Mouse (Mus musculus): ENCODE data around the gene Klf7. TPM values are rescaled to one million over a fixed set of nuclear protein-coding genes. Genes with fewer than 3 reads are reported as not detected.

Gene Klf7
- polyA plus RNA-seq, 1 experiment from 2014 or later: 5.6 TPM

GRCm38 (mm10) chr1:64060699-64061454 is 61.2 kb downstream of the Klf7 start:
- WGBS (ENCODE audit: insufficient replicate concordance): 71% methylated on average over 9 of the region's 9 CpGs
- Histone ChIP-seq H3K9me3 (replicated peaks) (no peaks in the 10 kb centered on the region), H3K36me3 (peaks cover 9% of the 10 kb centered on the region), H3K9ac (no peak overlapping the region), H3K4me3 (replicated peaks) (no peak overlapping the region), H3K27ac (no peak overlapping the region), H3K4me1 (replicated peaks) (no peaks in the 10 kb centered on the region; the same call in 1 of the 2 replicates), H3K27me3 (no peaks in the 10 kb centered on the region), H3K4me2 (no peak overlapping the region)
- no peak for DNase-seq
- ATAC-seq (ENCODE audit: low read depth): no peak

GRCm38 (mm10) chr1:64060116-64060515 is 62.0 kb downstream of the Klf7 start:
- H3K9ac ChIP-seq: no peak overlapping the region
- no peak overlapping the region for H3K27ac ChIP-seq
- H3K9me3 ChIP-seq (replicated peaks): no peaks in the 10 kb centered on the region
- no peak overlapping the region for H3K4me2 ChIP-seq
- H3K27me3 ChIP-seq: no peaks in the 10 kb centered on the region
- H3K4me3 ChIP-seq (replicated peaks): no peak overlapping the region
- peaks cover 5% of the 10 kb centered on the region; the same call in 1 of the 2 replicates for H3K4me1 ChIP-seq (replicated peaks)
- ATAC-seq (ENCODE audit: low read depth) (no peak), DNase-seq (no peak)
- peaks cover 9% of the 10 kb centered on the region for H3K36me3 ChIP-seq
- 73% methylated on average over 7 of the region's 7 CpGs for WGBS (ENCODE audit: insufficient replicate concordance)

GRCm38 (mm10) chr1:64056541-64056940 is 65.5 kb downstream of the Klf7 start:
- H3K4me1 ChIP-seq (replicated peaks): peaks cover 14% of the 10 kb centered on the region; the same call in 1 of the 2 replicates
- H3K27ac ChIP-seq: no peak overlapping the region
- no peak overlapping the region for H3K4me2 ChIP-seq
- H3K9ac ChIP-seq: no peak overlapping the region
- no peak overlapping the region for H3K4me3 ChIP-seq (replicated peaks)
- DNase-seq (no peak), ATAC-seq (ENCODE audit: low read depth) (no peak)
- no peaks in the 10 kb centered on the region for H3K9me3 ChIP-seq (replicated peaks)
- H3K36me3 ChIP-seq: peaks cover 9% of the 10 kb centered on the region
- no peaks in the 10 kb centered on the region for H3K27me3 ChIP-seq
- WGBS (ENCODE audit: insufficient replicate concordance): 64% methylated on average over 2 of the region's 2 CpGs

- DNase-seq (no peak), ATAC-seq (ENCODE audit: low read depth) (no peak)
- H3K4me2 ChIP-seq: no peak overlapping the region
- H3K9me3 ChIP-seq (replicated peaks): no peaks in the 10 kb centered on the region
- H3K36me3 ChIP-seq: peaks cover 9% of the 10 kb centered on the region
- H3K27ac ChIP-seq: no peak overlapping the region
- no peak overlapping the region for H3K9ac ChIP-seq
- no peaks in the 10 kb centered on the region for H3K27me3 ChIP-seq
- WGBS (ENCODE audit: insufficient replicate concordance): 69% methylated on average over 4 of the region's 4 CpGs
- no peak overlapping the region for H3K4me3 ChIP-seq (replicated peaks)
- H3K4me1 ChIP-seq (replicated peaks): peaks cover 18% of the 10 kb centered on the region
These were observed 66.1 kb downstream of the Klf7 start for GRCm38 (mm10) chr1:64055978-64056377.

GRCm38 (mm10) chr1:64055210-64055609 is 66.9 kb downstream of the Klf7 start:
- H3K27me3 ChIP-seq: no peaks in the 10 kb centered on the region
- peaks cover 9% of the 10 kb centered on the region for H3K36me3 ChIP-seq
- H3K9ac ChIP-seq: no peak overlapping the region
- no peak overlapping the region for H3K4me2 ChIP-seq
- no peak overlapping the region for H3K27ac ChIP-seq
- no peaks in the 10 kb centered on the region for H3K9me3 ChIP-seq (replicated peaks)
- DNase-seq: no peak
- no peak for ATAC-seq (ENCODE audit: low read depth)
- H3K4me1 ChIP-seq (replicated peaks): peaks cover 18% of the 10 kb centered on the region
- 77% methylated on average over 4 of the region's 4 CpGs for WGBS (ENCODE audit: insufficient replicate concordance)
- H3K4me3 ChIP-seq (replicated peaks): no peak overlapping the region

GRCm38 (mm10) chr1:64052069-64052750 is 69.9 kb downstream of the Klf7 start:
- H3K4me2 ChIP-seq: no peak overlapping the region

GRCm38 (mm10) chr1:64048567-64048966 is 73.5 kb downstream of the Klf7 start:
- WGBS (ENCODE audit: insufficient replicate concordance): 53% methylated on average over 4 of the region's 4 CpGs
- no peak overlapping the region for H3K4me3 ChIP-seq (replicated peaks)
- DNase-seq (no peak), ATAC-seq (ENCODE audit: low read depth) (no peak)
- no peaks in the 10 kb centered on the region for H3K9me3 ChIP-seq (replicated peaks)
- no peaks in the 10 kb centered on the region for H3K36me3 ChIP-seq
- H3K4me2 ChIP-seq: no peak overlapping the region
- H3K9ac ChIP-seq: no peak overlapping the region
- no peak overlapping the region for H3K27ac ChIP-seq
- peaks cover 12% of the 10 kb centered on the region; the same call in 1 of the 2 replicates for H3K4me1 ChIP-seq (replicated peaks)
- H3K27me3 ChIP-seq: no peaks in the 10 kb centered on the region

More at GRCm38 (mm10) chr1:64052069-64052750, 69.9 kb downstream of the Klf7 start:
- Histone ChIP-seq H3K4me1 (replicated peaks) (peaks cover 18% of the 10 kb centered on the region), H3K36me3 (no peaks in the 10 kb centered on the region), H3K27me3 (no peaks in the 10 kb centered on the region), H3K4me3 (replicated peaks) (no peak overlapping the region), H3K27ac (no peak overlapping the region), H3K9ac (no peak overlapping the region), H3K9me3 (replicated peaks) (no peaks in the 10 kb centered on the region)
- DNase-seq (no peak), ATAC-seq (ENCODE audit: low read depth) (no peak)
- 44% methylated on average over 7 of the region's 7 CpGs for WGBS (ENCODE audit: insufficient replicate concordance)

- no peaks in the 10 kb centered on the region for H3K9me3 ChIP-seq (replicated peaks)
- ATAC-seq (ENCODE audit: low read depth): no peak
These were observed 75.3 kb downstream of the Klf7 start for GRCm38 (mm10) chr1:64046802-64047156.

GRCm38 (mm10) chr1:64046087-64046801 is 75.8 kb downstream of the Klf7 start:
- H3K9me3 ChIP-seq (replicated peaks): no peaks in the 10 kb centered on the region
- peaks cover 1% of the 10 kb centered on the region; the same call in 1 of the 2 replicates for H3K4me1 ChIP-seq (replicated peaks)
- DNase-seq (no peak), ATAC-seq (ENCODE audit: low read depth) (no peak)
- no peak overlapping the region for H3K9ac ChIP-seq
- no peaks in the 10 kb centered on the region for H3K36me3 ChIP-seq
- H3K4me3 ChIP-seq (replicated peaks): no peak overlapping the region
- H3K27ac ChIP-seq: no peak overlapping the region
- H3K27me3 ChIP-seq: no peaks in the 10 kb centered on the region
- H3K4me2 ChIP-seq: no peak overlapping the region
- WGBS (ENCODE audit: insufficient replicate concordance): 79% methylated on average over 14 of the region's 14 CpGs

More at GRCm38 (mm10) chr1:64046802-64047156, 75.3 kb downstream of the Klf7 start:
- H3K27ac ChIP-seq: no peak overlapping the region
- peaks cover 6% of the 10 kb centered on the region; the same call in 1 of the 2 replicates for H3K4me1 ChIP-seq (replicated peaks)
- DNase-seq: no peak
- H3K4me2 ChIP-seq: no peak overlapping the region
- H3K4me3 ChIP-seq (replicated peaks): no peak overlapping the region
- H3K9ac ChIP-seq: no peak overlapping the region
- H3K36me3 ChIP-seq: no peaks in the 10 kb centered on the region
- H3K27me3 ChIP-seq: no peaks in the 10 kb centered on the region

- ATAC-seq (ENCODE audit: low read depth): no peak
- WGBS (ENCODE audit: insufficient replicate concordance): 14% methylated on average over 2 of the region's 2 CpGs
These were observed 77.5 kb downstream of the Klf7 start for GRCm38 (mm10) chr1:64044577-64044976.

GRCm38 (mm10) chr1:64040831-64041383 is 81.2 kb downstream of the Klf7 start:
- ATAC-seq (ENCODE audit: low read depth): peak; percentile 36; the same call in 1 of the 2 replicates
- Histone ChIP-seq H3K27ac (no peak overlapping the region), H3K4me1 (replicated peaks) (peaks cover 18% of the 10 kb centered on the region; the same call in 1 of the 2 replicates), H3K4me2 (no peak overlapping the region), H3K36me3 (no peaks in the 10 kb centered on the region), H3K9me3 (replicated peaks) (no peaks in the 10 kb centered on the region), H3K4me3 (replicated peaks) (no peak overlapping the region), H3K9ac (no peak overlapping the region), H3K27me3 (no peaks in the 10 kb centered on the region)
- DNase-seq: peak; percentile 3
- WGBS (ENCODE audit: insufficient replicate concordance): 29% methylated on average over 5 of the region's 5 CpGs

More at GRCm38 (mm10) chr1:64044577-64044976, 77.5 kb downstream of the Klf7 start:
- no peak overlapping the region for H3K4me2 ChIP-seq
- H3K27ac ChIP-seq: no peak overlapping the region
- no peak overlapping the region for H3K9ac ChIP-seq
- H3K9me3 ChIP-seq (replicated peaks): no peaks in the 10 kb centered on the region
- DNase-seq: no peak
- H3K4me1 ChIP-seq (replicated peaks): peaks cover 8% of the 10 kb centered on the region; the same call in 1 of the 2 replicates
- no peaks in the 10 kb centered on the region for H3K36me3 ChIP-seq
- no peaks in the 10 kb centered on the region for H3K27me3 ChIP-seq
- no peak overlapping the region for H3K4me3 ChIP-seq (replicated peaks)
